Mouse (Mus musculus): ENCODE data around the gene Cercam. TPM values are rescaled to one million over a fixed set of nuclear protein-coding genes. Genes with fewer than 3 reads are reported as not detected.

Cercam gene
- polyA plus RNA-seq, 1 experiment, result 9.5 TPM

- H3K4me1 ChIP-seq (ENCODE audit: control insufficient read depth, insufficient read depth, low read length), result no peaks in the 10 kb centered on the region
- DNase-seq, result no peak
- TF ChIP-seq CTCF (IDR thresholded peaks at IDR 0.05; ENCODE audit: insufficient read depth, low read length) (no peak), POLR2A (IDR thresholded peaks at IDR 0.05; ENCODE audit: borderline replicate concordance, extremely low read depth, low read depth, low read length) (no peak)
- 84% methylated on average over 5 of the region's 5 CpGs for WGBS
- H3K4me3 ChIP-seq (replicated peaks; ENCODE audit: extremely low read depth, low read depth, low read length), result no peak overlapping the region
Measured at GRCm38 (mm10) chr2:29926542-29926941, 57.6 kb downstream of the Cercam start.

GRCm38 (mm10) chr2:29930506-29930905, 61.5 kb downstream of the Cercam start:
- no peak for DNase-seq
- no peak overlapping the region for H3K4me3 ChIP-seq (replicated peaks; ENCODE audit: extremely low read depth, low read depth, low read length)
- 84% methylated on average over 10 of the region's 10 CpGs for WGBS
- no peaks in the 10 kb centered on the region for H3K4me1 ChIP-seq (ENCODE audit: control insufficient read depth, insufficient read depth, low read length)
- TF ChIP-seq CTCF (IDR thresholded peaks at IDR 0.05; ENCODE audit: insufficient read depth, low read length) (no peak), POLR2A (IDR thresholded peaks at IDR 0.05; ENCODE audit: borderline replicate concordance, extremely low read depth, low read depth, low read length) (no peak)

GRCm38 (mm10) chr2:29931194-29931593, 62.2 kb downstream of the Cercam start:
- WGBS, result 76% methylated on average over 6 of the region's 6 CpGs
- Histone ChIP-seq H3K4me1 (ENCODE audit: control insufficient read depth, insufficient read depth, low read length) (peaks cover 4% of the 10 kb centered on the region; the same call in 1 of the 2 replicates), H3K4me3 (replicated peaks; ENCODE audit: extremely low read depth, low read depth, low read length) (no peak overlapping the region)
- DNase-seq, result no peak
- TF ChIP-seq CTCF (IDR thresholded peaks at IDR 0.05; ENCODE audit: insufficient read depth, low read length) (no peak), POLR2A (IDR thresholded peaks at IDR 0.05; ENCODE audit: borderline replicate concordance, extremely low read depth, low read depth, low read length) (no peak)

Other genes starting within 250 kb of the Cercam start
- 52.4 and 65.2 TPM in 2 replicates for gene Rapgef1, start 249.4 kb upstream of the Cercam start, polyA plus RNA-seq (2012; rRNA removed)
- gene Gm13420, start 117.5 kb upstream of the Cercam start, polyA plus RNA-seq (2012; rRNA removed), result 0.11 and 0.42 TPM in 2 replicates
- gene Gm13547, start 109.9 kb upstream of the Cercam start, polyA plus RNA-seq (2012; rRNA removed), result not detected in 2 replicates
- gene Coq4, start 81.7 kb upstream of the Cercam start, polyA plus RNA-seq (2012; rRNA removed), result 40.6 and 44.8 TPM in 2 replicates
- 23.7 and 36.8 TPM in 2 replicates for gene Trub2, start 80.7 kb upstream of the Cercam start, polyA plus RNA-seq (2012; rRNA removed)
- gene Slc27a4, start 66.5 kb upstream of the Cercam start, polyA plus RNA-seq (2012; rRNA removed), result 29.0 and 37.1 TPM in 2 replicates
- gene Urm1, start 49.1 kb upstream of the Cercam start, polyA plus RNA-seq (2012; rRNA removed), result 40.1 and 46.6 TPM in 2 replicates
- gene Odf2, start 20.1 kb downstream of the Cercam start, polyA plus RNA-seq (2012; rRNA removed), result 27.3 and 35.5 TPM in 2 replicates
- gene Gle1, start 66.3 kb downstream of the Cercam start, polyA plus RNA-seq (2012; rRNA removed), result 20.4 and 27.1 TPM in 2 replicates
- 299 and 313 TPM in 2 replicates for gene Sptan1, start 96.4 kb downstream of the Cercam start, polyA plus RNA-seq (2012; rRNA removed)
- 27.1 and 31.3 TPM in 2 replicates for gene Wdr34, start 179.7 kb downstream of the Cercam start, polyA plus RNA-seq (2012; rRNA removed)
- 35.5 and 39.7 TPM in 2 replicates for gene Set, start 188.2 kb downstream of the Cercam start, polyA plus RNA-seq (2012; rRNA removed)
- gene Pkn3, start 208.5 kb downstream of the Cercam start, polyA plus RNA-seq (2012; rRNA removed), result 29.0 and 31.3 TPM in 2 replicates
- gene Zdhhc12, start 224.5 kb downstream of the Cercam start, polyA plus RNA-seq (2012; rRNA removed), result 63.0 and 65.3 TPM in 2 replicates

All from lung, adult 2 months (tissue).